Mouse (Mus musculus): ENCODE data around the gene Anpep. TPM values are rescaled to one million over a fixed set of nuclear protein-coding genes. Genes with fewer than 3 reads are reported as not detected.
"Not testable (repeated sequence)": the region's sequence is repeated elsewhere in the genome, so short reads cannot be mapped to it uniquely, and the experiment has no call there.

Gene Anpep
- total RNA-seq, 2 experiments from 2014 or later, result not detected

- ATAC-seq (replicated peaks; ENCODE audit: low FRiP score, poor library complexity, severe bottlenecking), result no peak
Measured at GRCm38 (mm10) chr7:79819515-79819914, 41.3 kb downstream of the Anpep start.

- ATAC-seq (replicated peaks; ENCODE audit: low FRiP score, poor library complexity, severe bottlenecking), result no peak
Measured at GRCm38 (mm10) chr7:79818321-79818720, 42.5 kb downstream of the Anpep start.

GRCm38 (mm10) chr7:79813409-79813808, 47.5 kb downstream of the Anpep start:
- ATAC-seq (replicated peaks; ENCODE audit: low FRiP score, poor library complexity, severe bottlenecking), result no peak

- no peak for ATAC-seq (replicated peaks; ENCODE audit: low FRiP score, poor library complexity, severe bottlenecking)
Measured at GRCm38 (mm10) chr7:79810611-79811506, 50.0 kb downstream of the Anpep start, which contains the start of gene Mesp2. TSS of gene Mesp2 (plus strand) at chr7:79810727.

- no peak for ATAC-seq (replicated peaks; ENCODE audit: low FRiP score, poor library complexity, severe bottlenecking)
Measured at GRCm38 (mm10) chr7:79808561-79808960, 52.3 kb downstream of the Anpep start.

GRCm38 (mm10) chr7:79803887-79804286, 57.0 kb downstream of the Anpep start:
- no peak for ATAC-seq (replicated peaks; ENCODE audit: low FRiP score, poor library complexity, severe bottlenecking)

- no peak for ATAC-seq (replicated peaks; ENCODE audit: low FRiP score, poor library complexity, severe bottlenecking)
Measured at GRCm38 (mm10) chr7:79802037-79802436, 58.8 kb downstream of the Anpep start.

GRCm38 (mm10) chr7:79801391-79801790, 59.5 kb downstream of the Anpep start:
- no peak for ATAC-seq (replicated peaks; ENCODE audit: low FRiP score, poor library complexity, severe bottlenecking)

GRCm38 (mm10) chr7:79800336-79800735, 60.5 kb downstream of the Anpep start:
- ATAC-seq (replicated peaks; ENCODE audit: low FRiP score, poor library complexity, severe bottlenecking), result no peak

GRCm38 (mm10) chr7:79799506-79799905, 61.4 kb downstream of the Anpep start:
- ATAC-seq (replicated peaks; ENCODE audit: low FRiP score, poor library complexity, severe bottlenecking), result no peak

GRCm38 (mm10) chr7:79799048-79799447, 61.8 kb downstream of the Anpep start:
- ATAC-seq (replicated peaks; ENCODE audit: low FRiP score, poor library complexity, severe bottlenecking), result no peak

- ATAC-seq (replicated peaks; ENCODE audit: low FRiP score, poor library complexity, severe bottlenecking), result no peak
Measured at GRCm38 (mm10) chr7:79798606-79799005, 62.3 kb downstream of the Anpep start.

- no peak for ATAC-seq (replicated peaks; ENCODE audit: low FRiP score, poor library complexity, severe bottlenecking)
Measured at GRCm38 (mm10) chr7:79793688-79794087, 67.2 kb downstream of the Anpep start, which contains the start of gene Mesp1. TSS of gene Mesp1 (minus strand) at chr7:79793788.

GRCm38 (mm10) chr7:79792635-79793421, 68.0 kb downstream of the Anpep start:
- ATAC-seq (replicated peaks; ENCODE audit: low FRiP score, poor library complexity, severe bottlenecking), result no peak

GRCm38 (mm10) chr7:79789812-79790211, 71.0 kb downstream of the Anpep start:
- not testable (repeated sequence) for ATAC-seq (replicated peaks; ENCODE audit: low FRiP score, poor library complexity, severe bottlenecking)

- peak; percentile 66; the same call in 1 of the 2 replicates for ATAC-seq (replicated peaks; ENCODE audit: low FRiP score, poor library complexity, severe bottlenecking)
Measured at GRCm38 (mm10) chr7:79786295-79786694, 74.6 kb downstream of the Anpep start.

- ATAC-seq (replicated peaks; ENCODE audit: low FRiP score, poor library complexity, severe bottlenecking), result no peak
Measured at GRCm38 (mm10) chr7:79782516-79782855, 78.4 kb downstream of the Anpep start.

GRCm38 (mm10) chr7:79781826-79782515, 78.9 kb downstream of the Anpep start:
- no peak for ATAC-seq (replicated peaks; ENCODE audit: low FRiP score, poor library complexity, severe bottlenecking)

GRCm38 (mm10) chr7:79780647-79781626, 79.9 kb downstream of the Anpep start:
- ATAC-seq (replicated peaks; ENCODE audit: low FRiP score, poor library complexity, severe bottlenecking), result 0 out of 2 replicates have a peak, but pooled peaks have one; percentile 62

Data from erythroid progenitor cell, adult 5-6 weeks (primary cell).